Mouse (Mus musculus): ENCODE data around the gene Gm8890. TPM values are rescaled to one million over a fixed set of nuclear protein-coding genes. Genes with fewer than 3 reads are reported as not detected.

Gm8890 gene
- polyA plus RNA-seq (2012; fragmentation: generic; extraction: Trizol) = not detected

DNA sequence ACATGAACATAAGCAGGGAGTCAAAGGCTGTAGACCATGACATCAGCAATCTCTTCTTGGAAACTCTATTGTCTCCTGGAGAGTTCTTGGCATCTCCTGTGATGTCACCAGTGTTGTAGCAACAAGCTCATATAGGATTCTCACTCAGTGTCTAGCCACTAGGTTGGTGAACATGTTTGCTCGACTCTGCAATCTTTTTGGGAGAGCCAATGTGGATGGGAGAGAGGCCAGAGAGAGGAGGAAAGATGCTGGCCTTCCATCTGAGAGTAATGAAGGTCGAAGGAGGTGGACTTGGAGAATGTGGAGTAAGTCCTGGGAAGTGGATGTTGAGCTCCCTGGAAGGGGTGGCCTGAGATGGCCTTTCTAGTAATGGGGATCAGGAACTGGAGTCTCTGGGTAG, at the start of gene Gm8890:
Gene Gm8890 (plus strand): TSS at position 301 of the 400 bp plus-strand sequence.

Other genes starting within 250 kb of the Gm8890 start
- not detected for gene Gm8879, start 128.4 kb upstream of the Gm8890 start, polyA plus RNA-seq (2012; fragmentation: generic; extraction: Trizol)
- gene Gm5861, start 73.0 kb upstream of the Gm8890 start, polyA plus RNA-seq (2012; fragmentation: generic; extraction: Trizol) = not detected
- gene Speer1, start 85.5 kb downstream of the Gm8890 start, polyA plus RNA-seq (2012; fragmentation: generic; extraction: Trizol) = not detected
- not detected for gene Gm8897, start 160.4 kb downstream of the Gm8890 start, polyA plus RNA-seq (2012; fragmentation: generic; extraction: Trizol)
- not detected for gene Gm8906, start 246.7 kb downstream of the Gm8890 start, polyA plus RNA-seq (2012; fragmentation: generic; extraction: Trizol)

Data from C3H10T1/2 (cell line).